Mouse (Mus musculus): Measurements from ENCODE around the gene Smim14. TPM values are rescaled to one million over a fixed set of nuclear protein-coding genes. Genes with fewer than 3 reads are reported as not detected.

The Smim14 gene
- polyA plus RNA-seq, 1 experiment = 119 TPM

DNA sequence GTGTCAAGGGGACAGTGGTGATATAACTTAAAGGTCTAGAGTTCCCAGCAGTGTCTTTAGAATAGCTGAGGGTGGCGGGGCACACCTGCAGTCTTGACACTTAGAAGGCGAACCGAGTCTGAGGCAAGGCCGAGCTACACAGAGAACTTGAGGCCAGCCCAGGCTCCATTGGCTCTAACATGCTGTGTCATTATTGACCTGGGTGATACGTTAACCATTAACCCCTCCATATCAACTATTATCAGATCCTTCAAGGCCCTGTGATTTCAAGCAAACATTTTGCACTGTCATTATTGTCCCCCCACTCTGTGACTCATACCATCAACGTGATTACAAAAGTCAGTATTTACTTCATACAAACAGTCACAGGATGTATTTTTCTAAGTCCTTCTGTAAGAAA, 112.8 kb downstream of the Smim14 start:
- WGBS = 32% methylated on average over 6 of the region's 6 CpGs
- DNase-seq (ENCODE audit: low read depth, low spot score) = peak; percentile 81

DNA sequence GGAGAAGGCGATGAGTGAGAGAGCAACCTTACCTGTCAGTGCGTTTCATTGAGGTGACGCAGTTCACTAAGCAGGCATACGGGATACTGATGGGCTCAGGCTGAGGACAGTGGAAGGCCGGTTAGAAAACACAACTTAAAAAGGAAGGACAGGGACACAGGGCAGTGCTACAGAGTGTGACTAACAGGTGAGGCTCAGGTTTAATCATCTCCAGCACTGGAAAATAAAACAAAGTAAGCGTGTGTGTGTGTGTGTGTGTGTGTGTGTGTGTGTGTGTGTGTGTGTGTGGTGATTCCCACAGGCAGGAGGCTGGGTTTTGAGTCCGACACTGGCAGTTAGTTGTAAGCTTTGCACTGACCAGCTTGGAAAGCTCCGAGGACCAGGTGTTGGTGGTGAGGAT, 114.2 kb downstream of the Smim14 start:
- WGBS = 90% methylated on average over 8 of the region's 8 CpGs
- no peak for DNase-seq (ENCODE audit: low read depth, low spot score)

DNA sequence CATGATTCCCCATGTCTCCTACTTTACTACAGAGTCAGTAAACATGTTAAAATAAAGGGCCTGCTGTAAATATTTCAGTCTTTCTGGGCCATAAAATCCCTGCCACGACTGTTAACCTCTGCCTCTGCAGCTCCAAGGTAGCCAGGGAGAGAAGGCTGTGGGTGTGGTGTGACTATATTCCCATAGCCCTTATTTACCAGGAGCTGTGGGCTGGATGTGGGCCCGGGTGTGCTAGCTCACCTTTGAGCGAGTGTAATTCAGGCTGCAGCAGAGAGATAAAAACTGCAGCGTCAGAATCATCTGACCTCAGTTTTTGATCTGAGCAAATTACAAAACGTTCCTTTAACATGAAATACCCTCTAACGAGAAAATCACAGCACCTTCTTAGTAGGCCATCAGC, 116.2 kb downstream of the Smim14 start:
- DNase-seq (ENCODE audit: low read depth, low spot score) = peak; percentile 75
- 23% methylated on average over 6 of the region's 6 CpGs for WGBS

DNA sequence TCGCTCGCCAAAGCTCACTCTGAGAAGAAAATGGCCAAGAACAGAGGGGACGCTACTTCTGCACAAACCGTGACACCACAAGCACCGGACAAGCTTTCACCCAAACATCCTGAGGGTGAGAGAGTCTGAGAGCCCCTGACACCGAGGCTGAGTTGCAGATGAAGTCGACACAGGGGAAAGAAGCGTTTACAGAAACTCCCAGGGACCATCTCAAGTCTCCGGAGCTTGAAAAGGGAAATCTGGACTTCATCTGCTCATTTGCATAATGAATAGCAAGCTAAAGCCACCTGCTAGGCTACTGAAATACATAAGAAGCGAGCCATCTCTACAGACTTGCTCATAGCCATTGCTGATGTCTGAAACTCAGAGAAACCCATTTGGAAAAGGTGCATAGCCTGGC, 117.8 kb downstream of the Smim14 start:
- 88% methylated on average over 10 of the region's 10 CpGs for WGBS
- DNase-seq (ENCODE audit: low read depth, low spot score) = no peak

DNA sequence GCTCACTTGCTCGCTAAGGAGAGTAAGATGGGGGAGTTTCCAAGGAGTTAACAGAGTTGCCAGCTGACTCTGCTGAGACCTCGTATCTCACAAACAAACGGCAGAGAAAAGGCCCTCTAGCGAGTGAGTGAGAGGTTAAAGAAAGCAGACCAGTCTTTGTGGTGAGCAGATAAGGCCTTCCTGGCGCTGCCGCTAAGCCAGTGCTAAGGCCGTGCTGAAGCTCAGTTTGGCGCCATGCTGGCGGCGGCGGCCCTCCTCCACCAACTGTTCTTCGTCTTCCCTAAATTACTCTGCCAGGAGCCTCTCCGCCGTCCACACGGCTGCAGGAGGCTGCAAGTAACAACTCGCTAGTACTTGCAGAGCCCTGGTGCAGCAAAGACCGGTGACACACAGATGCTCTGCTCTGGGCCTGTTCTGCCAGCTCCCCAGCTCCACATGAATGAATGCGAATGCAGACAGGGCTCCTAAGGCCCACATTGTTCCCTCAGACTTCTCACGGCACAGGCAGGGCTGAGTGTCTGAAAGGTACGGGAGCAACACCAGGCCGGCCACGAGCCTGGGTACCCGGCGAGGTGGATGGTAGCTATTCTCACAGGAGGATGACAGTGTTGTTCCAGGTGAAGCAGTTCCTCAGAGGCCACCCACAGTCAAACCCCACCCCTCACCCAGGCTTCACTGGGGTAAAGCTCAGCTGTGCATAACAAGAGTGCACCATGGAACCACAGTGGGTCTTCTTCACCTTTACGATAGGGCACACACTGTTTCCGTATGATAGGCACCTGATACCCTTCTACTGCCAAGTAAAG, 121.1 kb downstream of the Smim14 start:
- no peak for DNase-seq (ENCODE audit: low read depth, low spot score)
- WGBS = 64% methylated on average over 26 of the region's 26 CpGs

DNA sequence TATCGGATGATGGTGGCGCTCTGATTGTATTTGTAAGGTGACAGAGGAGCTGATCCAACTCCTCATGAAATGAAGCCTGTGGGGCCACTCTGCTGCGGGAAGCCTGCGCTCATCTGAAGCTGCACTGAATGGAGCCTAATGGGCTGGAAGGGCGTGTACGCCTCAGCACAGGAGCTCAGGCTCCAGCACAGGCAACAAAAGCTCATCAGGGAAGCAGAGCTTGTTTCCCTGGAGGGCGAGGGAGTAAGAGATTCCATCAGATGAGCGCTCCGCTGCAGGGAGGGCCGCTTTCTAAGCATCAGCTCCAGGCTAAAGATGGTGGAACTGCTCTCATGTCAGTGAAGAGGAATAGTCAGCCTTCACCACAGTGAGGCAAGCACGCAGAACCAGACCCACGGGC, 129.0 kb downstream of the Smim14 start:
- DNase-seq (ENCODE audit: low read depth, low spot score) = no peak
- WGBS = 91% methylated on average over 12 of the region's 12 CpGs

DNA sequence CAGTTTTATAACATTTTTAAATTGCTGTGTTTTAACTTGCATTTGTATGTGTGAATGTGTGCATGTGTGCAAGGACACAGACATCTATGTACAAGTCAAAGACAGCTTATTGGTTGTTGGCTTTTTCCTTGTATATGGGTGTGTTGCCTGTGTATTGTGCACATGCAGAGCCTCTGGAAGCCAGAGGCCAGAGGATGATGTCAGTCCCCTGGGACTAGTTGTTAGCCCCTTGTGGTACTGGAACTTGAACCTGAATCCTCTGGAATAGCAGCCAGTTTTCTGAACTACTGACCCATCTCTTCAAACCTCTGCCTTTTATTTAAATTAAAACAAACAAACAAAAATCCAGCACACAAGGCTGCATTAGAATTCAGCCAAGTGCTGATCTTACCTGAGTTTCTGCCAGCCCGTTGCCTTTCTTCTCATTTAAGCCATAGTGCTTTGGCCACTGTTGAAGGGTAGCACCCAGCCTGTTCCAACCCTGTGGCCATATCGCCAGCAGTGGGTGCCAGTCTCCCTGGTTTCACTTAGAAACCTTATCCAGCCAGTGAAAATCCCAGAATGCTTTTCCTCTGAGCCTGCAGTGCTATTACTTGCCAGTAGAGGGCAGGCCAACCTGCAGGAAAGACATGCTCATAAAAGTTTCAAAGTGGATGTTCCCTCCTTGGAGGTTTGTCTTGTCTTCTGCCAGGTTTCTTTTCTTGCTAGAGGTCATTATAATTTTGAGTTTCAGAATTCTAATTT, 135.6 kb downstream of the Smim14 start:
- 7% methylated on average over 2 of the region's 2 CpGs for WGBS
- no peak for DNase-seq (ENCODE audit: low read depth, low spot score)

Other genes starting within 250 kb of the Smim14 start
- gene Rfc1, start 201.5 kb downstream of the Smim14 start, polyA plus RNA-seq (2012; rRNA removed) = 12.0 and 13.6 TPM in 2 replicates
- gene Klb, start 188.9 kb downstream of the Smim14 start, polyA plus RNA-seq (2012; rRNA removed) = 0.36 and 0.40 TPM in 2 replicates
- gene Rpl9, start 145.7 kb downstream of the Smim14 start, polyA plus RNA-seq (2012; rRNA removed) = 361 TPM in 2 replicates
- gene Lias, start 145.7 kb downstream of the Smim14 start, polyA plus RNA-seq (2012; rRNA removed) = 13.4 and 17.8 TPM in 2 replicates
- gene Ugdh, start 101.2 kb downstream of the Smim14 start, polyA plus RNA-seq (2012; rRNA removed) = 26.6 and 48.3 TPM in 2 replicates
- 0.62 TPM in 1 of 2 replicates, not detected in the other for gene Gm43552, start 44.4 kb downstream of the Smim14 start, polyA plus RNA-seq (2012; rRNA removed)
- 19.3 and 22.7 TPM in 2 replicates for gene Ube2k, start within 50 bp of the Smim14 start, polyA plus RNA-seq (2012; rRNA removed)
- 23.5 and 30.9 TPM in 2 replicates for gene Pds5a, start 161.1 kb upstream of the Smim14 start, polyA plus RNA-seq (2012; rRNA removed)
- gene N4bp2, start 226.3 kb upstream of the Smim14 start, polyA plus RNA-seq (2012; rRNA removed) = 1.4 and 2.8 TPM in 2 replicates

Measured in large intestine, adult 2 months (tissue).